Mouse (Mus musculus): ENCODE data around the gene Gm49321.

DNA sequence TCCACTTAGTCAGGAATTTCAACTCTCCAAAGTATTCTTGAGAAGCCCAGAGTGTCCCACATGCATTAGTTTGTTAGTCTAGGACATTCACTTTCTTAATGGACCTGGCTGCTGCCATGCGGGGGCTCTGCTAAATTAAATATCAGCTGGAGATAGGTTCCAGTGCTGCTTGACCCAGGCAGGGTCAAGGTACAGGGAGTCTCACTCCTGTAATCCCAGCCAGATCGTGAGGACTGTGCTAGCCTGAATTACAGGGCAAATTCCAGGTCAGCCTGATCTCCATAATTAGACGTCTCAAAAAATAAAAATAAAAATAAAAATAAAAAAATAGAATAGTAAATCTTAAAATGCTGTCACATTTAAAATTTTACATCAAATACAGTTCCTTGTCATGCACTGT, 44.8 kb upstream of the Gm49321 start:
- no peak for TF ChIP-seq EP300 (optimal IDR thresholded peaks at IDR 0.05)
- TF ChIP-seq CTCF (IDR thresholded peaks at IDR 0.05; ENCODE audit: low read depth), result no peak

Measured in stomach, postnatal 0 days (tissue).